Mouse (Mus musculus): ENCODE measurements around the gene Nedd4.

DNA sequence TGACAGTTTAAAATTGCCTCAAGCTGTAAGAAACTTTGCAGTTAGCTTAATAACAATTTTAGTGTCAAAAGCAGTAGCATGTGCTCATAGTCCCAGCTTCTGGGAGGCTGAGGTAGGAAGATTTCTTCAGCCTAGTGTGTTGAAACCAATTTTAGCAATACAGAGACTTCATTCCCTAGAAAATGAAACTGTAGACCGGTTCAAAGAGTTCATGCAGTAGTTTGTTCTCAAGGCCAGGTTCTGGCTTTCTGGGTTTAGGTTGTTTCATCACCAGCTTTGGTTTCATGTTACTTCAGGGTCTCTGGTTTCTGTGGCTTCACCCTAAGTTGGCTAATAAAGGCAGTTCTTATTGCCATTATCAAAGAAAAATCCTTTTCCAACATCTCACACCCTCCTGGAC lies 38.5 kb upstream of the Nedd4 start:
- TF ChIP-seq POLR2A (IDR thresholded peaks at IDR 0.05; ENCODE audit: control insufficient read depth in 1 of 2, insufficient read depth in 1 of 2, low read depth in 1 of 2, low read length in 2 of 2, poor library complexity in 1 of 2) (no peak), CTCF (IDR thresholded peaks at IDR 0.05 in 2 of 3, conservative IDR thresholded peaks at IDR 0.05 in 1 of 3; ENCODE audit: control insufficient read depth in 1 of 3, insufficient read depth in 1 of 3, low read depth in 2 of 3, low read length in 3 of 3, poor library complexity in 1 of 3, severe bottlenecking in 1 of 3) (no peak), NELFE (IDR thresholded peaks at IDR 0.05; ENCODE audit: low read depth, low read length) (no peak), SIN3A (IDR thresholded peaks at IDR 0.05; ENCODE audit: low read length) (no peak), CHD2 (IDR thresholded peaks at IDR 0.05; ENCODE audit: low read length) (no peak), E2F4 (IDR thresholded peaks at IDR 0.05; ENCODE audit: borderline replicate concordance, low read depth, low read length) (no peak), ZC3H11A (IDR thresholded peaks at IDR 0.05; ENCODE audit: low read depth, low read length) (no peak), USF2 (IDR thresholded peaks at IDR 0.05; ENCODE audit: borderline replicate concordance in 1 of 2, insufficient read depth in 1 of 2, low read depth in 1 of 2, low read length in 2 of 2) (no peak), TCF12 (IDR thresholded peaks at IDR 0.05; ENCODE audit: low read depth, low read length) (no peak), GABPA (IDR thresholded peaks at IDR 0.05; ENCODE audit: low read depth, low read length) (no peak), ZNF384 (IDR thresholded peaks at IDR 0.05; ENCODE audit: low read depth, low read length) (no peak), MAZ (IDR thresholded peaks at IDR 0.05; ENCODE audit: low read depth, low read length) (no peak)
